Mouse (Mus musculus) testis, postnatal 14 days (tissue): ENCODE results near the gene Mab21l1.

Source experiments
- DNase-seq: peaks from one replicate; pipeline ENCODE4 v3.0.0; 2021; ENCODE audit warnings: low spot score

Mab21l1 gene

DNA sequence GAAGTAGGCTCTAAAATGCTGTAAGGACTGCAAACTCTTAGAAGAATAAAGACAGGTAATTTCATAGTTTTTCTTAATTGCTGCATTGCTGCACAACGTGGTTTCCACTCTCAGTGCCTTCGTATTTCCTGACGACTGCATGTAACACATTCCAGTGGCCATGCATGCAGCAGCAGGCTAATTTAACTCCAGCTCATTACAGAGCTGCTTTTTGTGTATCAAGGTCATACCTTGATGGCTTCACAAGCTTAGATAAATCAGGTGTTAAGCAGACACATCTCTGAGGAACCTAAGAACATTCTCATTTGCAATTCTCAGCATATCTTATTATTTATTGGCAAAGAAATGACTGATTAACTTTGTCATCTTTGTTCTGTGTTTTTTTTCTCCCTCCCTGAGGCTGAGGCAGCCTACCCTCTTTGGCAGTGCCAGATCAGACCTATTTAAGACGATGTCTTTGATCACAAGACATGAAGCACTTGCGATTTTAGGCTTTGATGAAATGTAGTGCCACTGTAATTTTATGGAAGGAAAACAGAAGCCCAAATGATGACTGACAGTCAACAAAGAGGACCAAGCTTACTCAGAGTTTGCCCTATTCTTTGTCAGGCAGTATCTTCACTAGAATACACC, 32.8 kb downstream of the Mab21l1 start:
- no peak for DNase-seq

GRCm38 (mm10) chr3:55816096-55816495, 33.8 kb downstream of the Mab21l1 start:
- no peak for DNase-seq

GRCm38 (mm10) chr3:55816638-55817375, 34.5 kb downstream of the Mab21l1 start:
- DNase-seq, result no peak

- DNase-seq, result no peak
Observed at GRCm38 (mm10) chr3:55818082-55818481, 35.8 kb downstream of the Mab21l1 start.

- no peak for DNase-seq
Observed at GRCm38 (mm10) chr3:55819598-55819997, 37.3 kb downstream of the Mab21l1 start.

DNA sequence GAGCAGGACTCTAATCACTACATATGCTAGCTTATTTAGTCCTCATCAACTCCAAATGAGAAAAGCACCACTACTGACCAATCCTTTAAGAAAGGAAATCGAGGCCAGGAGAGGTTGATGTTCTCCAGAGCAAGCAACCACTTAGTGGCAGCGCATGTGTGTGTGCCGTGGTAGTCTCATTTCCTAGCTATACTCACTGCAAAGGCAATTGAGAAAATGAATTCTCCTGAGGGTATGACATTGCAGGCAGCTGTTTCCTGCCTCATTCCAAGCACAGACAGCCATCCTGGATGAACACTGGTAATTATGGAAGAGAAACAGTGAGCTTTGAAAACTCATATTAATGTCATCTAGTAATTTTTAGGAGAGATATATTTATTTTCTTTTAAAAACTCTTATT, 42.6 kb downstream of the Mab21l1 start:
- no peak for DNase-seq

DNA sequence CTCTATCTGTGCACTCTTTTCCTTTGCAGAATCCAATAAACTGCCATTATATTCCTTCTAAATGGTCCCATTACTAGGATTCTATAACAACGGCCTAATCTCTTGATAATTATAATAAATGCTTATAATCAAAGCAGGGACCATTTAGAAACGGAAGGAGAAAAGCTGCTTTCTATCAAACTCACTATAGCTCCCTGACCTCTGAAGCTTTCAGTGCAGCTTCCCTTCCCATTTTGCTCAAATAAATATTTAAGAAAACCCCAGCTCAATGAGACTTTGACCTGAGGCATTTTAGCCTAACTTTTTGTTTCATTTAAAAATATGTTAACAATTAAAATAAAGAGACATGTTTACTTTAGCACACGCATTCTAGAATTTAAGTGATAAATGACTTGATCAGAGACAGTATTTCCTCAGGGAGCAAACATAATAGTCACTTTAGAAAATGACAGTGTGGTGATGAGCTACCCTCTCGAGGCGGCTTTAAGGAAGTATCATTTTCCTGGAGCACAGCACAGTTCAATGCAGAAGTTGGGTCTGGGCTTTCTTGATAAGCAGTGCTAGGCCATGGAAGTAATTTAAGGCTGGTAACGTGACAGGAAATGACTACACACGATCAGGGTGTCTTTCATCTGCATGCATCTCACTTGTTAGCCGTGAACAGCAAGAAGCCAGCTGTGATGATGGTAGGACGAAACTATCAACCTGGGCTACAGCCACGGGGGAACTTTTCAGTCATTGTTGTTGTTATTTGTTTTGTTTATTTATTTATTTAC, 46.4 kb downstream of the Mab21l1 start:
- DNase-seq, result no peak

- DNase-seq, result no peak
Observed at GRCm38 (mm10) chr3:55830226-55830625, 47.9 kb downstream of the Mab21l1 start.
